Mouse (Mus musculus) midbrain, embryonic 16.5 days (tissue): ENCODE measurements around the gene Zfp275. TPM values are rescaled to one million over a fixed set of nuclear protein-coding genes. Genes with fewer than 3 reads are reported as not detected.
"Not testable (repeated sequence)": the region's sequence is repeated elsewhere in the genome, so short reads cannot be mapped to it uniquely, and the experiment has no call there.

ENCODE experiments used
- ATAC-seq: fragments of 200-750 bp; cut with Nextera tagmentation; 2 replicates; pipeline ENCODE4 v1.8.0; 2017; ENCODE audit warnings: moderate TSS enrichment
- H3K27ac ChIP-seq: fragments of 300-500 bp; sonication (generic); 2 replicates; pipeline ENCODE4 v1.5.1; 2014; ENCODE audit warnings: mild to moderate bottlenecking, low read length, mixed read lengths
- H3K27me3 ChIP-seq: fragments of 300-500 bp; sonication (generic); 2 replicates; pipeline ENCODE4 v1.6.1; 2014; ENCODE audit warnings: low read depth, low read length, mixed read lengths; ENCODE audit not compliant: control insufficient read depth, insufficient read depth
- H3K36me3 ChIP-seq: fragments of 300-500 bp; sonication (generic); 2 replicates; pipeline ENCODE4 v1.6.1; 2014; ENCODE audit warnings: mild to moderate bottlenecking, low read length, moderate library complexity, mixed read lengths; ENCODE audit not compliant: control insufficient read depth, insufficient read depth
- H3K4me1 ChIP-seq: fragments of 300-500 bp; sonication (generic); 2 replicates; pipeline ENCODE4 v1.6.1; 2014; ENCODE audit warnings: mild to moderate bottlenecking, low read length, mixed read lengths; ENCODE audit not compliant: control insufficient read depth, insufficient read depth
- H3K4me2 ChIP-seq: fragments of 300-500 bp; sonication (generic); 2 replicates; pipeline ENCODE4 v1.6.1; 2014; ENCODE audit warnings: mild to moderate bottlenecking, low read length, mixed read lengths
- H3K4me3 ChIP-seq: fragments of 300-500 bp; sonication (generic); 2 replicates; pipeline ENCODE4 v1.5.1; 2014; ENCODE audit warnings: low read depth, mild to moderate bottlenecking, low read length, moderate library complexity, mixed read lengths
- H3K9ac ChIP-seq: fragments of 300-500 bp; sonication (generic); 2 replicates; pipeline ENCODE4 v1.6.1; 2014; ENCODE audit warnings: low read depth, low read length, mixed read lengths
- H3K9me3 ChIP-seq: fragments of 300-500 bp; sonication (generic); replicated peaks from 2 replicates; pipeline ENCODE4 v1.6.1; 2014; ENCODE audit warnings: mild to moderate bottlenecking, low read length, mixed read lengths; ENCODE audit not compliant: control insufficient read depth, poor library complexity, severe bottlenecking
- whole genome bisulfite sequencing: fragments of 180-500 bp; shearing (Covaris S2); extraction: QIAGEN DNeasy Blood & Tissue Kit; methylation state at CpG from one replicate; pipeline ENCODE4 v1.1.7; 2014; 5-methylcytosine and 5-hydroxymethylcytosine counted together
- polyA plus RNA-seq: library from polyadenylated mRNA; unstranded; fragments of >200 nt; fragmentation: Nextera tagmentation; extraction: Ambion mirVana; gene quantifications from 2 replicates; pipeline ENCODE4 v1.2.1, GENCODE M21; 2015

Gene Zfp275
- polyA plus RNA-seq, 1 experiment from 2014 or later: 10.8 TPM

DNA sequence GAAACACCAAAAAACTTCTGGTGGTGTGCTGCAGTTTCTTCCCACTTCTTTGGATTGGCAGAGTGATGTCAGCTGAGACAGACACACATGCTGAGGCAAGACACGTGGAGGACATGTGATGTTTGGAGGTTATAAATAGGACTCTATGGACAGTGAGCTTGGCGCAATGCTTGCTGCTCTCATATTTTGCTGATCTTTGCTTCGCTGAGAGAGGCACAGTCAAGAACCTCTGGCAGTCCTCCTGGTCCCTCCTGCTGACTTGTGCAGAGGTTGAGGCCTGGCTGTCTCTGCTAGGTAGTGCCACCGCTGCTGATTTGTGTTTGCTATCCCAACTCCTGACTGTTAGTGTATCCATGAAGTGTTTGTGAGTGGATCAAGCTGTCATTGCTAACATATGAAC is 49.1 kb downstream of the Zfp275 start:
- ATAC-seq: no peak
- no peaks in the 10 kb centered on the region for H3K27me3 ChIP-seq
- no peaks in the 10 kb centered on the region for H3K4me1 ChIP-seq
- no peak overlapping the region for H3K9ac ChIP-seq
- no peak overlapping the region for H3K4me3 ChIP-seq
- H3K4me2 ChIP-seq: no peak overlapping the region
- WGBS: 89% methylated on average over 4 of the region's 4 CpGs
- no peaks in the 10 kb centered on the region for H3K36me3 ChIP-seq
- no peaks in the 10 kb centered on the region for H3K9me3 ChIP-seq
- H3K27ac ChIP-seq: no peak overlapping the region

- no peaks in the 10 kb centered on the region for H3K9me3 ChIP-seq
- H3K36me3 ChIP-seq: no peaks in the 10 kb centered on the region
- no peak overlapping the region for H3K4me2 ChIP-seq
- no peaks in the 10 kb centered on the region for H3K27me3 ChIP-seq
- no peak overlapping the region for H3K4me3 ChIP-seq
- H3K4me1 ChIP-seq: no peaks in the 10 kb centered on the region
- no peak overlapping the region for H3K27ac ChIP-seq
- no peak for ATAC-seq
- WGBS: 70% methylated on average over 1 of the region's 1 CpGs
- H3K9ac ChIP-seq: no peak overlapping the region
These were observed 54.0 kb downstream of the Zfp275 start for GRCm38 (mm10) chrX:73396446-73396845.

GRCm38 (mm10) chrX:73398636-73399035 is 56.2 kb downstream of the Zfp275 start, which contains the start of gene Gm18336:
Gene Gm18336 (minus strand): TSS chrX:73398736.
- not testable (repeated sequence) for ATAC-seq, H3K36me3 ChIP-seq, H3K9ac ChIP-seq, H3K4me2 ChIP-seq, H3K27ac ChIP-seq, H3K9me3 ChIP-seq, H3K4me1 ChIP-seq, H3K27me3 ChIP-seq, H3K4me3 ChIP-seq
- 85% methylated on average over 1 of the region's 2 CpGs for WGBS

DNA sequence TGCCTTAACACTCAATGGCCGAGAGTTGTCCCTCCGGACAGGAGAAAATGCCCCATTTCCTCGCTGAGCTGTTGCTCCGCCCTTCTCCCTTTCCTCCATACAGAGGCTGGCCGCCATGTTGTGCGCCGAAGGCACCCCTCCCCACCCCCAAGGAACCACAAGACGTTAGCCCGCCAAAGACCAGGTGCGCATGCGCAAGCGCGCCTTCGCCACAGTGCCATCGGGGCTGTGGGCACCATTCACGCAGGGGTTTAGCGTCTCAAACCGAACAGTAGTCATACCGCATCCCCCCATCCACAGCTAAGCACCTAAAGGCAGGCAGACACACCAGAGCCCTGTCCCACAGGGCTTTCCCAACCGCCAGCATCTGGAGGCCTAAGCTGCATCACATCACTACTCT is 58.5 kb downstream of the Zfp275 start:
- H3K36me3 ChIP-seq: no peaks in the 10 kb centered on the region
- no peak for ATAC-seq
- no peaks in the 10 kb centered on the region for H3K9me3 ChIP-seq
- WGBS: 88% methylated on average over 18 of the region's 20 CpGs
- no peaks in the 10 kb centered on the region for H3K27me3 ChIP-seq
- H3K4me3 ChIP-seq: no peak overlapping the region
- H3K4me1 ChIP-seq: no peaks in the 10 kb centered on the region
- no peak overlapping the region for H3K27ac ChIP-seq
- no peak overlapping the region for H3K9ac ChIP-seq
- H3K4me2 ChIP-seq: no peak overlapping the region

- H3K36me3 ChIP-seq: no peaks in the 10 kb centered on the region
- 95% methylated on average over 12 of the region's 12 CpGs for WGBS
- H3K9me3 ChIP-seq: no peaks in the 10 kb centered on the region
- no peak overlapping the region for H3K4me3 ChIP-seq
- no peak overlapping the region for H3K4me2 ChIP-seq
- H3K9ac ChIP-seq: no peak overlapping the region
- ATAC-seq: no peak
- no peaks in the 10 kb centered on the region for H3K27me3 ChIP-seq
- no peak overlapping the region for H3K27ac ChIP-seq
- H3K4me1 ChIP-seq: no peaks in the 10 kb centered on the region
These were observed 59.2 kb downstream of the Zfp275 start for GRCm38 (mm10) chrX:73401616-73402015.

Other genes starting within 250 kb of the Zfp275 start
- 5.3 and 6.5 TPM in 2 replicates for gene Xlr3a, start 245.5 kb upstream of the Zfp275 start, polyA plus RNA-seq
- 2.5 TPM in 2 replicates for gene Gm14685, start 225.6 kb upstream of the Zfp275 start, polyA plus RNA-seq
- gene Xlr5b, start 193.8 kb upstream of the Zfp275 start, polyA plus RNA-seq: not detected in 2 replicates
- 1.6 and 2.1 TPM in 2 replicates for gene DXBay18, start 193.2 kb upstream of the Zfp275 start, polyA plus RNA-seq
- gene Spin2d, start 165.6 kb upstream of the Zfp275 start, polyA plus RNA-seq: not detected in 2 replicates
- gene Xlr3b, start 150.4 kb upstream of the Zfp275 start, polyA plus RNA-seq: 13.1 and 13.7 TPM in 2 replicates
- 0.48 and 0.80 TPM in 2 replicates for gene Xlr4b, start 128.3 kb upstream of the Zfp275 start, polyA plus RNA-seq
- 35.1 and 37.5 TPM in 2 replicates for gene F8a, start 114.3 kb upstream of the Zfp275 start, polyA plus RNA-seq
- 0.32 TPM in 1 of 2 replicates, not detected in the other for gene Xlr4c, start 99.5 kb upstream of the Zfp275 start, polyA plus RNA-seq
- not detected in 2 replicates for gene Xlr3c, start 77.2 kb upstream of the Zfp275 start, polyA plus RNA-seq
- not detected in 2 replicates for gene Xlr5a, start 49.6 kb upstream of the Zfp275 start, polyA plus RNA-seq
- gene Xlr5c, start 49.6 kb upstream of the Zfp275 start, polyA plus RNA-seq: not detected in 2 replicates
- gene Gm45015, start 5.8 kb upstream of the Zfp275 start, polyA plus RNA-seq: not detected in 2 replicates
- gene Gm18336, start 56.1 kb downstream of the Zfp275 start, polyA plus RNA-seq: 0.08 and 0.11 TPM in 2 replicates
- gene Zfp92, start 68.5 kb downstream of the Zfp275 start, polyA plus RNA-seq: 2.2 and 2.5 TPM in 2 replicates
- gene Trex2, start 92.7 kb downstream of the Zfp275 start, polyA plus RNA-seq: not detected in 2 replicates
- gene Haus7, start 116.4 kb downstream of the Zfp275 start, polyA plus RNA-seq: 68.9 and 70.9 TPM in 2 replicates
- gene Bgn, start 141.0 kb downstream of the Zfp275 start, polyA plus RNA-seq: 16.5 and 17.9 TPM in 2 replicates
- gene Atp2b3, start 160.5 kb downstream of the Zfp275 start, polyA plus RNA-seq: 7.9 and 8.0 TPM in 2 replicates